Mouse (Mus musculus) urinary bladder, postnatal 0 days (tissue): Measurements from ENCODE around the gene 6430548M08Rik. TPM values are rescaled to one million over a fixed set of nuclear protein-coding genes. Genes with fewer than 3 reads are reported as not detected.

ENCODE experiments used
- polyA plus RNA-seq: library from polyadenylated mRNA; unstranded; fragments of >200 nt; fragmentation: Nextera tagmentation; extraction: Ambion mirVana; gene quantifications from 2 replicates; pipeline ENCODE4 v1.2.1, GENCODE M21; 2015

Gene 6430548M08Rik
- polyA plus RNA-seq = 4.4 and 4.9 TPM in 2 replicates

GRCm38 (mm10) chr8:120113758-120114255 lies at the start of gene 6430548M08Rik:
6430548M08Rik (plus strand) TSS chr8:120114152.

GRCm38 (mm10) chr8:120101068-120101972 lies 12.6 kb upstream of the 6430548M08Rik start, which contains the start of gene Zdhhc7:
Zdhhc7 (minus strand) TSS chr8:120101482.

GRCm38 (mm10) chr8:120177318-120178123 lies 63.6 kb downstream of the 6430548M08Rik start, which contains the start of gene Fam92b:
Fam92b (minus strand) TSS chr8:120177466.

Other genes with a start within 250 kb of the 6430548M08Rik start
- 58.3 and 60.2 TPM in 2 replicates for gene Usp10, start 203.8 kb upstream of the 6430548M08Rik start, polyA plus RNA-seq
- 1.2 TPM in 1 of 2 replicates, not detected in the other for gene Gm20388, start 203.3 kb upstream of the 6430548M08Rik start, polyA plus RNA-seq
- 74.6 and 86.1 TPM in 2 replicates for gene Crispld2, start 121.7 kb upstream of the 6430548M08Rik start, polyA plus RNA-seq
- 29.9 TPM in 2 replicates for gene Zdhhc7, start 12.7 kb upstream of the 6430548M08Rik start, polyA plus RNA-seq
- 0.13 TPM in 1 of 2 replicates, not detected in the other for gene Fam92b, start 63.3 kb downstream of the 6430548M08Rik start, polyA plus RNA-seq
- gene Gse1, start 114.3 kb downstream of the 6430548M08Rik start, polyA plus RNA-seq = 2.4 and 3.4 TPM in 2 replicates